Mouse (Mus musculus) ES-E14 (cell line): ENCODE measurements around the gene Luc7l2.

Experiments
- CHD2 ChIP-seq: IDR thresholded peaks from 2 replicates; pipeline ENCODE4 v1.6.1; 2014; ENCODE audit warnings: mild to moderate bottlenecking, low read depth, low read length, inconsistent platforms
- HCFC1 ChIP-seq: IDR thresholded peaks from 2 replicates; pipeline ENCODE4 v1.6.1; 2012; ENCODE audit warnings: low read length, inconsistent platforms, borderline replicate concordance; ENCODE audit not compliant: insufficient read depth
- MAFK ChIP-seq: IDR thresholded peaks from 2 replicates; pipeline ENCODE4 v1.6.1; 2014; ENCODE audit warnings: mild to moderate bottlenecking, low read depth, low read length, inconsistent platforms; ENCODE audit not compliant: insufficient read depth
- ZC3H11A ChIP-seq: IDR thresholded peaks from 2 replicates; pipeline ENCODE4 v1.6.1; 2012; ENCODE audit warnings: low read depth, mild to moderate bottlenecking, inconsistent platforms, low read length, borderline replicate concordance
- ZNF384 ChIP-seq: IDR thresholded peaks from 2 replicates; pipeline ENCODE4 v1.6.1; 2012; ENCODE audit warnings: low read depth, low read length, inconsistent platforms

DNA sequence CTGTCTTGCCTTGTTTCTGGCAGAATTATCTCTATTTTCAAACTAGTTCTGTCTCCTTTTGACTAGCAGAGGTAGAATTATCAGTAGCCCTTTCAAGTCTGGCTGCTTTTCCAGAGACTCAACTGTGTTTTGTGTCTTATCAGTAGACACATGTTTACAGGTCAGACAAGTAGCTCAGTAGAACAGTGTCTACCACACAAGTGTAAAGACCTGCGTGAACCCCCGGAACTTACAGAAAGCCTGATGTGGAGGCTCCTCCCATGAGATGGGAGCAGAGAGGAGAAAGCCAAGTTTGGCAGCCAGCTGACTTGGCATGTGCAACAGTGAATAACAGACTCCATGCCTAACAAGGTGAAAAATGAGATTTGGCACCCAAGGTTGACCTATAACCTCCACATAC, 72.3 kb downstream of the Luc7l2 start:
- TF ChIP-seq ZC3H11A (no peak), MAFK (no peak), HCFC1 (no peak), ZNF384 (no peak), CHD2 (no peak)
